Mouse (Mus musculus): ENCODE data around the gene Pdlim5.

DNA sequence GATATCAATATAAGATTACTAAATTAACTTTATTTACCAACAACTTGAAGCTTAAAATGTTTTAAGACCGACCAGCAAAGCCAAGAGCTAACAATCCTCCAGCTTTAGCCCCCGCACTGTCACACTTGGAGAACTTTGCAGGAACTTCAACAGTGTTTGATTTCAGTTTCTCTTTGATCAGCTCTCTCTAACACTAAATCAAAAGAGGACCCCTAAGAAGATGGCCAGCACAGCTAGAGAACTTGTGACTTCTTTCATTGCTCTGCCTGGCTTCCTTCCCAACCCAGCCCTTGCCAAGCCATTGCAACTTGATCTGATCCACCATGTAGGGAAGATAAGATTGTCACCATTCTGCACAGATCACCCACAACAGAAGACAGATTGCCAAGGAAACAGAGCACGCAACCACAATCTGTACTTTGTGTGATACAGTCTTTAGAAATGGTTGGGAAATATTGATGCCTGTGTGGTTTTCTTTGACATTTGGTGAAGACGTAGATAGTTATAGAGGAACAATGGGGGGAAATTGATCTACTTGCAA is 17.9 kb upstream of the Pdlim5 start:
- TF ChIP-seq MAFK (IDR thresholded peaks at IDR 0.05; ENCODE audit: insufficient read depth, low read depth, low read length), result no peak
- no peak for TF ChIP-seq ZNF384 (IDR thresholded peaks at IDR 0.05; ENCODE audit: low read depth, low read length)
- TF ChIP-seq CHD2 (IDR thresholded peaks at IDR 0.05; ENCODE audit: low read depth, low read length), result no peak
- no peak for TF ChIP-seq ZC3H11A (IDR thresholded peaks at IDR 0.05; ENCODE audit: borderline replicate concordance, low read depth, low read length)
- TF ChIP-seq HCFC1 (IDR thresholded peaks at IDR 0.05; ENCODE audit: borderline replicate concordance, insufficient read depth, low read length), result no peak
